Mouse (Mus musculus): ENCODE measurements around the gene Erg. TPM values are rescaled to one million over a fixed set of nuclear protein-coding genes. Genes with fewer than 3 reads are reported as not detected.

Erg gene
- polyA plus RNA-seq, 1 experiment: 17.6 TPM

DNA sequence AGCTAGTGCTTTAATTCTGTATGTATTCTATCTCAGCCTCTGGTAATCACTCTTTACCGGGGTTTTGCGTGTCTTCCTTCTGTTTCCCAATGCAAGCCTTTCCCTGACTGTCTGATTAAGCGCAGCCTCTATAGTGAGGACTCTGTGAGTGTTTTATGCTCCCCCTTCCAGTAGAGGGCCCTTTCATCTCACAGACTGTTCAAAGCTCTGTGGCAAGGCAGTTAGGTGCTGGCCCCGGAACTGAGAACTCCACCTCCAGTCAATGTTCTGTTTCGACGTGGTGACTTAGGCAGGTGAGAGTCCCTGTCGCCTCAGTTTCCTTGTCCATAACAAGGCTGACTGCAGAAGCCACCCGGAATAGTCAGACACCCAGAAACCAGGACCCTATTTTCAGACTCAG is 244.4 kb downstream of the Erg start:
- H3K4me3 ChIP-seq (ENCODE audit: insufficient read depth, low read length): no peak overlapping the region
- TF ChIP-seq POLR2A (IDR thresholded peaks at IDR 0.05; ENCODE audit: low read depth, low read length) (no peak), CTCF (IDR thresholded peaks at IDR 0.05; ENCODE audit: borderline replicate concordance, insufficient read depth, low read length) (no peak)
- peaks cover 8% of the 10 kb centered on the region for H3K4me1 ChIP-seq (ENCODE audit: control insufficient read depth, insufficient read depth, low read length)
- H3K27ac ChIP-seq (ENCODE audit: insufficient read depth, low read length): no peak overlapping the region

DNA sequence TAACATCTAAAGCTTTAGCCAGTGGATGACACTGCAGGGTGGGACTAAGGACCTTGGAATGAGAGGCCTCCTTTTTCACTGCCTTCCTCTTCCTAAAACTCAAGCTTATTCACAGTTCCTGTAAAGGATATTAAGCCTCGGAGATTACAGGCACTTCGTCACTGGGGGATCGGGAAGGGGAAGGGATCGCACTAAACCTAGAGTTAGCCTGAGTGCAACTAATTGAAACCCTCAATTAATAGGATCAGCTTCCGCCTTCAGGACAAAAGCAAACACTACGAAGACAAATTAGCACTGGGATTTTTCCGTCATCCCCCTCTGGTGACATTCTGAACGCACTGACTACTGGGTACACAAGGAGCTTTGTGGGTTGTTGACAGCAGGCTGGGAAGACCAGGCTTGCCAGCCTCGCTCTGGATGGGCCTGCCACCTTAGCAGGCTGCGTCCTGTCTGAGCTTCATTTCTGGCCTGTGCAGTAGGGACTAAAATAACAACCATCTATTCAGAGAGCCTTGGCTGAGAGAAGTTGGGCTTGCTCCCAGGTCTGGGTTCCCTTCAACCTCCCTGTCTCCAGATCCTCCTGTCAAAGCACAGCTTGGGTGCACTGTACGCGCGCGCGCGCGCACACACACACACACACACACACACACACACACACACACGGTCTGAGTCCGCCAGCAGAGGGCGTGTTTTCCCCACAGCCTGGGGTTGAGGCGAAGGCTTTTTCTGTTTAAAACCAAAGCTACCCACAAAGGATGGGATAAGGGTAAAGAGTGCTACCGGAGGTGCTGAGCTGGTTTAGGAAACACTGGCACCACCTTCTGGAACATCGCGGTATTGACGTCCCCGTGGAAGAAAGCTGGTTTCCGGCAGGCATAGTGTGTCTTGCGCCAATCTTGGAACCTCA is 245.3 kb downstream of the Erg start:
- peak; percentile 78 for TF ChIP-seq CTCF (IDR thresholded peaks at IDR 0.05; ENCODE audit: borderline replicate concordance, insufficient read depth, low read length)
- TF ChIP-seq POLR2A (IDR thresholded peaks at IDR 0.05; ENCODE audit: low read depth, low read length): no peak; the same call in 1 of the 2 replicates
- H3K4me3 ChIP-seq (ENCODE audit: insufficient read depth, low read length): no peak overlapping the region
- peak overlapping the region; percentile 77 for H3K27ac ChIP-seq (ENCODE audit: insufficient read depth, low read length)
- peaks cover 8% of the 10 kb centered on the region; the same call in 1 of the 2 replicates for H3K4me1 ChIP-seq (ENCODE audit: control insufficient read depth, insufficient read depth, low read length)

GRCm38 (mm10) chr16:95332159-95332558 is 254.2 kb downstream of the Erg start:
- TF ChIP-seq CTCF (IDR thresholded peaks at IDR 0.05; ENCODE audit: borderline replicate concordance, insufficient read depth, low read length) (no peak), POLR2A (IDR thresholded peaks at IDR 0.05; ENCODE audit: low read depth, low read length) (no peak)
- H3K4me1 ChIP-seq (ENCODE audit: control insufficient read depth, insufficient read depth, low read length): peaks cover under 1% of the 10 kb centered on the region
- no peak overlapping the region for H3K27ac ChIP-seq (ENCODE audit: insufficient read depth, low read length)
- no peak overlapping the region for H3K4me3 ChIP-seq (ENCODE audit: insufficient read depth, low read length)

GRCm38 (mm10) chr16:95321945-95322625 is 264.3 kb downstream of the Erg start:
- Histone ChIP-seq H3K27ac (ENCODE audit: insufficient read depth, low read length) (peak overlapping the region; percentile 77), H3K4me3 (ENCODE audit: insufficient read depth, low read length) (no peak overlapping the region), H3K4me1 (ENCODE audit: control insufficient read depth, insufficient read depth, low read length) (peaks cover 3% of the 10 kb centered on the region; the same call in 1 of the 2 replicates)
- TF ChIP-seq CTCF (IDR thresholded peaks at IDR 0.05; ENCODE audit: borderline replicate concordance, insufficient read depth, low read length) (no peak), POLR2A (IDR thresholded peaks at IDR 0.05; ENCODE audit: low read depth, low read length) (no peak)

Other genes starting within 250 kb of the Erg start
- 39.9 and 65.7 TPM in 2 replicates for gene Ets2, start 115.5 kb upstream of the Erg start, polyA plus RNA-seq (2011; ENCODE audit: insufficient read length, low read depth, missing spikeins)